Mouse (Mus musculus) natural killer cell, adult 2 months (primary cell): ENCODE measurements around the gene Il11ra1.
"Not testable (repeated sequence)": the region's sequence is repeated elsewhere in the genome, so short reads cannot be mapped to it uniquely, and the experiment has no call there.

Experiments used
- DNase-seq, 2 experiments: peaks; one replicate each; pipeline ENCODE4 v3.0.0; 2022; ENCODE audit warnings: low spot score in 2 of 2

The Il11ra1 gene

DNA sequence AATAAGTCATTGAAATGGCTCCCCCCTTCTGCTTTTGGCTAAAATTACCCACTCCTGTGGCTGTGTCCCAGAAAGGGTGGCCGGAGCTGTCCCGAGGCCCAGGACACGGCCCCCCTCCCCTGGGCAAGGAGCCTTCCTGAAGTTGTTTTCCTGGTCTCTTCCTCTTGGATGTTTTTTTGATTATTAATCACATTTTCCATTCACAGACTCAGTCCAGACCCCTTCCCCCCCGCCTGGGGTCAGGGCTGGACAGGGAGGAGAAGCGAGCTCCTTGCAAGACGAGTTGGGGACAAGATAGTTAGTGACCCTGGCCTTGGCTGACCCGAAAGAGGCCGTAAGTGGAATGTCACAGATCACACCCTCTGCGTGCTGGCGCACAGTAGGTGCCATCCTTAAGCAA is at the start of gene Il11ra1:
Gene Il11ra1 (plus strand): TSS at position 207 of the 400 bp plus-strand sequence.
- not testable (repeated sequence) for DNase-seq

DNA sequence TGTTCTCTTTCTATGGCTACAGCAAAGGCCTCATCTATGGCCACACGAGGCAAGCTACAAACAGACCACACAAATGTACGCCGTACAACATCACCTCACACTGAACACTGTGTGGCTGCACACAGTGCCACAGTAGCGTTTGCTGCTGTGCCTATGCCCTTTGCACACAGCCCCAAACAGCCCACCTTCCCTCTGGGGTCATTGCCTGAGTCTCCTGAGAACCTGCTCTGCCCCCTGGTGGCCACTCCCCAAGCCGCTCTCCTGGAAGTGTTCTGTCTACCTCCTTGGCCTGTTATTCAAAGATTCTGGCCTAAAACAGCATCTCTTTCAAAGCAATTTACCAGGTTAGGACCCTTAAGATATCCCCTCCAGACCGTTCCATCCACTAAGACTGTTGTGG is 46.5 kb upstream of the Il11ra1 start:
- peak; percentile 47 to 61 for DNase-seq

DNA sequence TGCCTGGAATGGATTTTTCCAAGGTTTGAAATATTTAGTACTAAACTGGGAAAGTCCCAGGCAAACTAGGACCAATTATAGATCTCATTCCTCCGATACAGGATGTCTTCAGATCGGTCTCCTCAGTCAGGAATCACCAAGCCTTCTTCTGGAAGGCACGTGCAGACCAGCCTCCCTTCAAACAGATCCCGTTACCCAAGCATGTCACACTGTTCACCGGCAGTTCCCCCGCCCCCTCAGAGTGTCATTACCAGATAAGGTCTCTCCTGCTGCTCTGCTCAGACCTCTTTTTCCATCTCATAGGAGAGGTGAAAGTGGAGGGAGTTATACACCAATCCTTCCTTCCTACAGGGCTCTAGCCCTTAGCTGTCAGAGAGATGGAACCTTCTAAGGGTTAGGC is 46.1 kb upstream of the Il11ra1 start:
- DNase-seq, result no peak

DNA sequence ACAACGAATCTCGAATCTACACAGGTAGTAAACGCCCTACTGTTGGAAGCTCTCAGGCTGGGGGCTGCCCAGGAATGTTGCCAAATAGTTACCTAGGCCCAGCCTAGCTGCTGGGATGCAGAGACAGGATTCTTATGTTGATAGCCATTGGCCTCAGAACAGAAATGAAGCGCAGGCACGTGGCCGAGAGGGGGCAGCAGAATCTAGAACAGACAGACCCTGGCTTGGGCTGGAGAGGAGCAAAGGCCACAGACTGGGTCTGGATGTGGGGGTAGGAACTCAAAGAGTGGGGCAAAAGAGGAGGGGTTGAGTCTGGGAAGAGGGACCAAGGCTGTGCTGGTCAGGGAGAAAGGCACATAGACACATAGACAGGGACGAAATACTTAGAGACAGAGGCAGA is 45.6 kb upstream of the Il11ra1 start:
- no peak for DNase-seq

DNA sequence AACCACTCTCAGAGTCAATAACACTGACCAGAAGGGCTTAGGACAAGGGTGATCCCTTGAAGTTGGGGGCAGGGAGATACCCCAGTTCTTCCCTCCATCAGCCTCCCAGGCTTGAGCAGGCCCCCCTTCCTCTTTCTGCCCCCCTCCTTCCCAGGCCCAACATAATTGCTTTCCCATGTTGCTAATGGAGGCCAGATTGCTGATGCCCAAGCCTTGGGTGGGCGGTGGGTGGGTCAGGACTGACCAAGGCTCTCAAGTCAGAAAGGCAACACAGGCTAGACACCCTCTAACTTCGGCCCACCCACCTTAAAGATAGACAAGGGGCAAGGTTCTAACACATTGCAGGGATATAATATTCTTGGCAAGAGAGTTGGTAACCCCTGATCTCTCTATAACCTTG is 44.3 kb upstream of the Il11ra1 start:
- no peak for DNase-seq

DNA sequence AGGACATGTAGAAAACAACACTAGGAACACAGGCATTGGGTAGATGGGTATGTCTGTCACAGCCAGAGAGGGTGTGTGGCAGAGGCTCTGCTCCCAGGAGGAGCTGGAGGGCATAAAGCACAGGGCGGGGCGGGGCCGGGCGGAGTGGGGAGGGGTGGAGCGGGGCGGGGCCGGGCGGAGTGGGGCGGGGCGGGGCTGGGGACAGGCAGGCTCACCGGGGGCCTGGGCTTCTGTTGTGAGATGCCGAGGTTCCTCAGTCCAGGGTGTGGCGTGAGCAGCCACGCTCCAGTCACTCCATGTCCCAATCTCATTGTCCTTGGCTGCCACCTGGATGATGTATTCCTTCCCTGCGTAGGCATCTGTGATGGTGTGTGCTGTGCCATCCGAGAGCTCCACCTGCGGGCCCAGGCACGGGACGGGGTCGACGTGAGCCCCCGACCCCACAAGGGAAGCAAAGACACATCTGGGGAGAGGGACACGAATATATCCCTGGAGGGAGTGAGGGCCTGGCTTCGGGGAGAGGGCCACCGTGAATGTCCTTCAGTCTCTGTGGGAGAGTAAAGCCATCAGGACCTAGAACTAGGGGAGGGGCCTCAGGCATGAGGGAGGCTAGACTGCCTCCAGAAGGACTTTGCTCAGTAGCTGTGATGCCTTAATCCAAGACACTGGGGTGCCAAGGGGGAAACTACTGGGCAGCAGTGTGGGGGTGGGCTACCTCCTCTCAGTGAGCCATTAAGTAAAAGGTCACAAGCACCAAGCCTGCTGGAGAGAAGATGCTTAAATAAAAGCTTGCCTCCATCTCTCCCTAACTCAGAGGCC is 41.0 kb upstream of the Il11ra1 start:
- DNase-seq, result no peak

DNA sequence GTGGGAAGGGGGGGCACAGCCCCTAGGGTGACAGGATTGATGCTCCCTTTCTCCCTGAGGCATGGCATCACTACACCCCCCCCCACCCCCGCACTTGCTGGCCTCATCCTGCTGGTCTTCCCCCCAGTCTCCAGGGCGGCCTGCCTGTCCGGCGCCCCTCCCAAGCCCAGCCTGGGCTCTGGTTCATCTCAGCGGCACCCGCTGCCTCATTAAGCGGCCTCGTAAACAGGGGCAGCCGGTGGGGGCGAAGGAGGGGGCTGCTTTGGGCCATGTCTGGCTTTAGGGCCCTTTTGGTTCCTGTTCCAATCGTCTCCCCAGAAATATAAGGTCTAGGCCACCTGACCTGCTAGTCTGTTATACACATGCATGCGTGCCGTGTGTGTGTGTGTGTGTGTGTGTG is 40.2 kb upstream of the Il11ra1 start:
- DNase-seq, result no peak

DNA sequence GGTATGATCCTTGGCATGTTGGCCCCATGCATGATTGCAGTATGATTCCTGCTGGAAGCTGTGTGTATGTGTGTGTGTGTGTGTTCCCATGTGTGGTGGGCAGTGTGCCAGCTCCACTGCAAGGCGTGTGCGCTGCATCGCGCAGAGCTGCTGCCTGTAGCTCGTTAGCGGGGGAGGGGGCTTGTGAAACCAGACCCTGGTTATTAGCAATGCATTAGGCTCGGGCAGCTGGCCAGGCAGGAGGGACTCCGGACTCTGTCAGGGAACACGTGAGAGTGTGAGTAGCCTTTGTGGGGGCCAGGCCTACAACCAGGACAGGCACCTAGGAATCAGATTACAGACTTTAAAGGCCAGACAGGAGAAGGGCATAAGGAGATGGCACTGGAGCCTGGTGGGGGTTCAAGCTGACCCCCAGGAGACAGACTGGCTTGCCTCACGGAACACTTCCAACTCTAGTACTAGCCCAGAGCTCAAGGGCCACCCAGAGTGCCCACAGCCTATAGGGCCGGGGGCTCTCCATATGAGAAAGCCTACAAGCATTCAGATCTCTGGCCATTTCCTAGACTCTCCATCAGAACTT is 38.8 kb upstream of the Il11ra1 start:
- no peak for DNase-seq

DNA sequence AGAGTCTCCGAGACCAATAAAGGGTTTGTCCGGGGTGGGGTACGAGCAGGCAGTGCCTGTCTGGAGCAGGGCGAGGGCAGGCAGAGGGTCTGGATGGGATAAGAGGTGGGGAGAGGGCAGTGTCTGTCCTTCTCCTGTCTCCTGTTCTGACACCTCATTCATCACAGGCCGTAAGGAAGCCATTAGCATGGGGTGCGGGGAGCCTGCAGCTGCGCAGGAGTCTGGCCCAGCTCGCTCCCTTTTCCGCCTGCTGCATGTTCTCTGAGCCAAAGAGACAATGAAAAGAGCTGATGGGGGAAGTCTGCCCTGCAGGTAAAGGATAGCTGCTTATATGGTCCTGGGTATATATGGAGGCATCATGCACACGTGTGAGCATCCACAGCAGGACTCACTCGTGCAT is 37.1 kb upstream of the Il11ra1 start:
- no peak for DNase-seq

DNA sequence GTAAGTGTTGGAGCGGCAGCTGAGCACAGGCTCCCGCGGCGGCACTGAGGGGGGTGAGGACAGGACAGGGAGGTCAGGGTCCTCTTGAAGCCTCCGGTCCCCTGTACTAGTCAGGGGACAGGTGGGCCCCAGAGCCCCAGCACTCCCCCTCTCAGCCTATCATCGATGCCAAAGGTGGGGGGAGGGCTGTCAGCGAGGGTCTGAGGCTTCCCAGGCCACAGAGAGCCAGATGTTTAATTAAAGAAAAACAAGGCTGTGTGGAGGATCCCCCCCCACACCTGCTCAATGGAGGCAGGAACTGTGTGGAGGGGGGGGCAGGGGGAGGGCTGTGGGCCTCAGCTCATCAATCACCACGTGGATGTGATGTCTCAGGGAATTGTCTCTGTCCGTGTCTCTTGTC is 36.2 kb upstream of the Il11ra1 start:
- DNase-seq, result no peak

DNA sequence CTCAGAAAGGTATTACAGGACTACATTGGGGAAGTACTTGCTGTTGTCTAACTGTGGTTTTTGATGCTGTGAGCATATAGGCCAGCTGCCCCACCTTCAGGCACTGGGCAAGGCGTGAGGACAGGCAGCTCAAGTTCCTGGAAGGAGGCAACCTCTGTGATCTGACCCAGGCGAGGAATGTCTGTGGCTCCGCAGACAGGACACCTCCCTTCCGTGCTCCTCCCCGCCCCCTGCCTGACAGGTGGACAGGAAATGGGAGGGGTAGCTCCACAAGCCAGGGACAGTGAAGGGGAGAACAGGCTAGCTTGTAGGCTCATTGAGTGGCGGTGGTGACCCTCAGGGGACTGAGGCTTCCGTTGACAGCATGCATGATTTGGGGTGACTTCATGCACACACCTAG is 35.3 kb upstream of the Il11ra1 start:
- DNase-seq, result no peak

DNA sequence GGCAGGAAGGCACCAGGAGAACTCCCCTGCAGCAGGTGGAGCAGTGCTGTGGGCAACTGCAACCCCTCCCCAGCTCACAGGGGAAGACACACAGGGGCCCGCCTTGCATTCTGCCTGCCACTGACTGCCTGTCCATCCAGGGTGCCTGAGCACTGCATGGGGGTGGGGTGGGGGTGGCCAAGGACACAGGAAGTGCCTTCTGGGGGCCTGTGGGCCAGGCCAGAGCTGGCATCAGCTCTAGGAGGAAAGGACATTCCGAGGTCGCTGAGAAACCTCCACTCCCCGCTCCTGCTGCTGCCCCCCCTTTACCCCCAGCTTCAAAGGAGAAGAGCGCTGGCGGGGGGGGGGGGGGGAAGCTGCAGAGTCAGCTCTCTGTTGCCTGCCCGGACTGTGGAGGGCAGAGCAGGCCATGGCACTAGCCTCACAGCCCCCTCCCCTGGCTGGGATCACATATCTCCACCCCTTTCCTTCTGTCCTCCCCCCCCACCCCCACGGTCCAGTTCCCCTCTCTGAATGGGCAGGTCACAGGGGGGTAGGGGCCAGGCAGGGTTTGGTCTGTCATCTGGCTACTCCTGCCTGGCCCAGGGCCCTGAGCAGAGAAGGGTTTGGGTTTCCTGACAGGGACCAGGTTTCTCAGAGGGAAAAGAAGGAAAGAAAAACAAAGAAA is 34.6 kb upstream of the Il11ra1 start:
- no peak for DNase-seq

DNA sequence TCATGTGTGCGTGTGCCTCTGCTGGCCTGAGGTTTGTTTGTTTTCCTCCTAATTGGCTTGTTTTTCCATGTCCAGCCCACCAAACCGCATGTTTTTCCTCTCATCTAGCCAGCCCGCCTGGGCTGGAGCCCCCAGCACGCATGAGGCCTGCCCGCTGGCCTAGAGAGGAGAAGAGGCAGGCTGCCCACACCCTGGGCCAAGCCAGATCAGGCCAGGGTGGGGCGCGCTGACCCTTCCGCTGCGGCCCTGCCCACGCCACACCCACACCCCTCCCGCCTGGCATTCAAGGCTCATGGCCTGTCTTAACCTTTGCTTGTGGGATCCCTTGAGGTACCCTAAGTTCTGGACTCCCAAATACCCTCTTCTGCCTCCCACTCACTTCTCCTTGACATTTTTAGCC is 33.1 kb upstream of the Il11ra1 start:
- no peak for DNase-seq

DNA sequence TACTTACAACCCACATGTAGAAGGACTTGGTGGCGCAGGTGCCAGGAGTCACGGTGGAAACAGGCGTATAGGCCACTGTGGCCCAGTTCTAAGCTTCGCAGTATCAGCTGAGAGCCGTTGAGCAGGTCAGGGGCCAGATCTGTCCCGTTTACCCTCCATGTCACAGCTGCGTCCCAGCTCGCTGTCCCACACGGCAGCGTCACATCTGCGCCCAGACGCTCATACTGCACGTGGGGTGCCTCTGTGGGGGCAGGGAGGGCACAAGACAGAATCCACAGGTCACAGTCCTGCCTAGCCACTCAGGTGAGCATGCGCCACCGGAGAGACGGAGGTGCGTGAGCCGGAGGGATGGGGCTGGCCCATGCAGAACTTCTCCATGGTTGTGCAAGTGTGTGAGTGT is 29.0 kb upstream of the Il11ra1 start:
- DNase-seq, result no peak

DNA sequence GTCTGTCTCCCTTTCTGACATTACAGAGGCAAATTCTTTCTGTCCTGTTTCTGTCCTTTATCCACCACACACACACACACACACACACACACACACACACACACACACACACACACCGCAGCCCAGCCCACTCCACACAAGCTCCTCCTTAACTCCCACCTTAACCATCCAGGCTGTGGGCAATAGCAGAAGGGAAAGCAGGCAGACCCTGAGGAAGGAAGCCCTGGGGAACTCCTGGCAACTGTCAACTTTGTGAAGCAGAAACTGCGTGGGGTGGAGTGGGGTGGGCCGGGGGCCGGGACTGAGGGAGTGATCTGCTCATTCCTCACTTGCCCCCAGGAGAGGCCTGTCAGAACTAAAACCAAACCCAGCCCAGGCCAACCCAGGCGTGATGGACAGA is 28.3 kb upstream of the Il11ra1 start:
- DNase-seq, result no peak

DNA sequence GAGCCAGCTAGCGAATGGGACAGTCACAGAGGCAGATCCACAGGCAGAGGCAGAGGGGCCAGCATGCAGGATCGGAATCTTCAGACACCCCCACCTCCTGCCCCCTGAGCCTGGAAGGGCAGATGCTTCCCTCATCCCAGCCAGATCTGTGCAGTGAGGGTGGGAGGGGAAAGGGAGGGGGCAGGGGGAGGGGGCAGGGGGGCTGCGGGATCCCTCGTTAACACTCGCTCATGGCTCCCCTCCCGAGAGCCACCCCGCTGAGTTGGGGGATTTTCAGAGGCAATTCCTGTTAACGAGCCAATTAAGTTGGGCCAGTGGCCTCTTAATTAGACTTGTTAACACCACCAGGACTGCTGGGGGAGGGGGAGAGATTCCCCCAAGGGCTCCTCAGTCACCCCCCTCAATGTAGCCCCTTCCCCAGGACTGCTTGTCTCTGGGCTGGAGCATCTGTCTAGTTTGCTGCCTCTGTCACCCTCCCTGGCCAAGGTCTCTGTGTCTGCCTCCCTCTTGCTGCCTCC is 27.8 kb upstream of the Il11ra1 start:
- no peak for DNase-seq

DNA sequence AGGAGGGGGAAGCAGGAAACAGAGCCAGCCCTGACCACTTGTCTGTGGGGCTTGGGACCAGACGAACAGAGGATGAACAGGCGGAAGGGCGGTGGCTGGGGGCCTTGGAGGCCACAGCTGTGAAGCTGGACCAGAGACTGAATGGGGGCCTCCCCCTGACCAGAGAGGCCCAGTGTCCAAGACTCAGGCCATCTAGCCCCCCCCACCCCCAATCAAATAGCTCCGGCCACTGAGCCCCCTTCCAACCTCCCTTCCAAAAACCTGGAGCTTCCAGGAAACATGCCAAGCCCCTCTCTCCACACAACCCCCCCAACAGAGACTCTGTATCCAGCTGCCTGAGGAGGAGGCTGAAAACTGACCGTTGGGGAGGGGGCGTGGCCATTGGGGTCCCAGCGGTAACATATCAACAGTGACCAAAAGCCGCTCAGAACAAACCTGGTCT is 27.2 kb upstream of the Il11ra1 start:
- DNase-seq, result no peak

DNA sequence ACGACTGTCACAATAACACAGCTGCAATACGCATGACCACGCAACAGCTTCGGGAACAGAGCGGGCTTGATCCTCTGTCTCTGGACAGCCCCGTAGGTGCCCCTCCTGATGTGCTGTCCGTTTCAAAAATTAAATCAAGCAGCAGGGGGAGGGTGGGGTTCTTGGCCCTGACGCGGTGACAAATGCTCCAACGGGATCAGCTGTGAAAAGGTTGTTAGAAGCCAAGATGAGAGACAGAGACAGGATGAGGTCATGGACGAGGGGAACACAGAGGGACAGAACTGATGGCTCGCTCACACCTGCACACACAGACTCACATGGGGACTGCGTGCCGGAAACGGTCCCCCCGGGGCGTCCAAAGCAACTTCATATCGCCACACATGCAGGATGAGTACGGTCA is 26.6 kb upstream of the Il11ra1 start:
- no peak for DNase-seq

DNA sequence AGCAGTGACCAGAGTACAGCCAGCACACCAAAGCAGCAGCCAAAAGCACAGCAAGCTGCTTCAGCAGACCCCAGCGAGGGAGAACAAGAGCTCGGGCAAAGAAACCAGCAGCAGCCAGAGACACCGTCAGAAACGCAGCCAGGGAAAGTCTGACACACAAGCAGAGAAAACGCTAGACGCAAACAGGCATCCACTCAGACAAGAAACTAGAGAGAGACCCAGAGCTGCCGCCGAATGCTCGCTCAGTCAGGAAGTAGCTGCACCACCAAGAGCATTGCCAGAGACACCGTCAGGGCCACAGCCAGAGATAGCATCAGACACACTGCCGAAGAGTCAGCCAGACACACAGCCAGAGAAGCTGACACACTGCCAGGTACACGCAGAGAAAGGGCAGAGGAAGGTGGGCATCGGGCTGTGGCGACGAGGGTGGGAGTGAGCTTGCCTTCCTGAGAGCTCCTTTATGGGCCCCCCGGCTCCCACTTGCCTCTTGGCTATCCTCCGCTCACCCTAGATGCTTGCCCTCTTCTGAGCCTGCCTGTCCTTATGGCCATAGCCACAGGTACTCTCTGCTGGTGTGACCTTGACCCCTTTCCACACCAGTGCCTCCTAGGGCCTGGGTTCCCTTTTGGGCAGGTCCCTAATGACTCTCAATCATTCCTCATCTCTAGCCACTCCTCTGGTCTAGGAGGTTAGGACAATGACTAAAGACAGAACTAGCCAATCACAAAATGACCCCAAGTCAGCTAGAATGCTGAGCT is 23.4 kb upstream of the Il11ra1 start:
- no peak for DNase-seq

DNA sequence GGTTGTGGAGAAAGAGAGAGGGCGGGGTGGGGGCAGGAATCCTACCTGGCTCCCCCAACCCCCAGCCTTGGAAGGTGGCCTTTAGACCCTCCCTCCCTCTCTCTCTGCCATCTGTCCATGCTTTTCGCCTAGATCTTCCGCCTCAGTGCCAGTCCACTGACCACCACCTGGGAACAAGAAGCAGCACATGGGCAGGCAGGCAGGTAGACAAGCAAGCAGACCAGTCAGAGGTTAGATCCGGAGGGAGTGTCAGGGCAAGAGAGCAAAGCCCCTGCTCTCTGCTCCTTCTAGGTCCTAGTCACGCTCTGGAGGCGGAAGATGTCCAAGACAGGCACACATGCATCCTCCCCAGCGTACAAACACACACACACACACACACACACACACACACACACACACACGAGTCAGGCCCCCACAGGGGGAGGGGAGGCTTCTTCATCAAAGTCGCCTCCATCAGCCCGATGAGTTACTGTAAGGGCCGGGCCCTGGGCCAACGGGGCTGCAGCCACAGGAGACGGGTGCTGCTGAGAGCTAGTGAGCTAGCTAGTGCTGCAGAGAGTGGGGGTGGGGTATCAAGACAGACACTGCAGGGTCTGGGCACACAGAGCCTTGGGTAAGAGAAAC is 22.7 kb upstream of the Il11ra1 start:
- no peak for DNase-seq

DNA sequence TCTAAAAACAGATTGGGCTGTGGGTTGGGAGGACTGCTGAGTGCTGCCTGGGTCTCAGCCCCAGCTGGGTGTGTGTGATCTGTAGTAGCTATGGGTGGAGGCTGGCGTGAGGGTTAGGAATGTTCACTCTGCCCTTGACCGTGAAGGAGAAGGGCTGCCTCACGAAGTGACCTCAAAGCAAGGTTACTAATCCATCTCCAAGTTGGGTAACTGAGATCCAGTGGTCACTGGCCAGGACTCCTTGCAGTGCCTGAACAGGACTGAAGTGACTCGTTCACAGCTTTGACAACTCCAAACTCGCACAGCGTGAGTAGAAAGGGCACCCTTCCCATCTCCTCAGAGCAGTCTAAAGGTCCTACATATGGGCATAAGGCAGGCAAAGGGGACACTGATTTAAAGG is 20.9 kb upstream of the Il11ra1 start:
- DNase-seq, result no peak

DNA sequence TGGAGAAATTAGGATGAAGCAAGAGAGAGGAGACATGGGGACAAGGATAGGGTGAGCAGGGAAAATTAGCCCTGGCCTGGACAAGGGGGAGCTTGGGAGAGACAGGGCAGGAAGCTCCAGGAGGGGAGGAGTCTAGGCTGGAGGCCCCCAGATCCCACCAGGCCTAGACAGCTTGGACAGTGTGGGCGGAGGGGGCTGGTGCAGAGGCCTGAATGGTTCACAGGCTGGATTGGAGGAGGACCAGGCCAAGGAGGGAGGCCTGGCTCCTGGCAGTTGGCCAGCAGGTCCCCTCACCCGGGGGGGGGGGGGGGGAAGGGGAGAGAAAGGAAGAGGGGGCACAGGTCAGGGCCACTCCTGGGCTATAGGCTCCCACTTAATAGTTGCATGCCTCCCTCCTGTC is 20.5 kb upstream of the Il11ra1 start:
- no peak for DNase-seq
